Mouse (Mus musculus) lung, embryonic 14.5 days (tissue): ENCODE data around the gene Ptgfrn. TPM values are rescaled to one million over a fixed set of nuclear protein-coding genes. Genes with fewer than 3 reads are reported as not detected.

ENCODE experiments used
- ATAC-seq: fragments of 200-750 bp; cut with Nextera tagmentation; 2 replicates; pipeline ENCODE4 v1.8.0; 2017; ENCODE audit warnings: mild to moderate bottlenecking, moderate TSS enrichment, moderate library complexity; ENCODE audit not compliant: insufficient read depth
- DNase-seq: peaks from one replicate; pipeline ENCODE4 v3.0.0-alpha.2; 2015
- H3K27ac ChIP-seq: fragments of 300-500 bp; sonication (generic); 2 replicates; pipeline ENCODE4 v1.5.1; 2014; ENCODE audit warnings: low read depth, mild to moderate bottlenecking, moderate library complexity
- H3K27me3 ChIP-seq: fragments of 300-500 bp; sonication (generic); 2 replicates; pipeline ENCODE4 v1.6.1; 2014; ENCODE audit warnings: low read length, control low read depth; ENCODE audit not compliant: insufficient read depth
- H3K36me3 ChIP-seq: fragments of 300-500 bp; sonication (generic); 2 replicates; pipeline ENCODE4 v1.6.1; 2014; ENCODE audit warnings: control low read depth; ENCODE audit not compliant: insufficient read depth
- H3K4me1 ChIP-seq: fragments of 300-500 bp; sonication (generic); 2 replicates; pipeline ENCODE4 v1.6.1; 2014; ENCODE audit warnings: antibody characterized with exemption, control low read depth; ENCODE audit not compliant: insufficient read depth
- H3K4me2 ChIP-seq: fragments of 300-500 bp; sonication (generic); 2 replicates; pipeline ENCODE4 v1.6.1; 2014; ENCODE audit warnings: mild to moderate bottlenecking
- H3K4me3 ChIP-seq: fragments of 300-500 bp; sonication (generic); 2 replicates; pipeline ENCODE4 v1.5.1; 2014; ENCODE audit warnings: low read depth, low read length
- H3K9ac ChIP-seq: fragments of 300-500 bp; sonication (generic); 2 replicates; pipeline ENCODE4 v1.6.1; 2014
- H3K9me3 ChIP-seq: fragments of 300-500 bp; sonication (generic); 2 replicates; pipeline ENCODE4 v1.6.1; 2016; ENCODE audit warnings: low read depth, low read length, control low read depth
- CTCF ChIP-seq: IDR thresholded peaks from 2 replicates; pipeline ENCODE4 v1.5.1; 2016; ENCODE audit warnings: antibody characterized with exemption, low read depth
- WGBS: fragments of 180-500 bp; shearing (Covaris S2); extraction: QIAGEN DNeasy Blood & Tissue Kit; methylation state at CpG from one replicate; pipeline ENCODE4 v1.1.7; 2014; 5-methylcytosine and 5-hydroxymethylcytosine counted together
- polyA plus RNA-seq: library from polyadenylated mRNA; unstranded; fragments of >200 nt; fragmentation: Nextera tagmentation; extraction: Ambion mirVana; gene quantifications from 2 replicates; pipeline ENCODE4 v1.2.1, GENCODE M21; 2014

Ptgfrn gene
- polyA plus RNA-seq, 1 experiment from 2014 or later: 7.9 TPM

GRCm38 (mm10) chr3:101044686-101045085 is 65.4 kb downstream of the Ptgfrn start:
- no peaks in the 10 kb centered on the region for H3K9me3 ChIP-seq
- TF ChIP-seq CTCF: no peak
- DNase-seq (no peak), ATAC-seq (no peak)
- no peaks in the 10 kb centered on the region for H3K4me1 ChIP-seq
- WGBS: 64% methylated on average over 6 of the region's 6 CpGs
- no peak overlapping the region for H3K27ac ChIP-seq
- H3K4me2 ChIP-seq: no peak overlapping the region
- H3K4me3 ChIP-seq: no peak overlapping the region
- H3K36me3 ChIP-seq: peaks cover 51% of the 10 kb centered on the region
- H3K27me3 ChIP-seq: no peaks in the 10 kb centered on the region
- no peak overlapping the region for H3K9ac ChIP-seq

DNA sequence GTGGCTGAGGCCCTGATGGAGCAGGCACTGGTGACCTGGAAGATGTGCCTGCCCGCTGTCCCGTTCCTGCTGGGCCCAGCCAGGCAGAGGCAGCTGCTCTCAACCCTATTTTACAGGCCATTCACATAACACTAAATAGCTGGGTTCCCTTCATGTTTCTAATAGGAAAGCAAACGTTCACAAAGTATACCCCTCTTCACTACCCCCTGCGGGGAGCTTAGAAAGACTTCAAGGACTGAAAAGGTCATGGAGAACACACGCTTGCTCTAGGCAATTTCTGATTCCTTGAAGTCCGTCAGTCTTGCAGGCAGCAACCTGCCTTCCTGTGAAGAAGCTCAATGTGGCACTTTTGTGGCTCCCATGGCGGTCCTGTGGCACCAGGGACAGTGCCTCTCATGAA is 68.1 kb downstream of the Ptgfrn start:
- no peak overlapping the region for H3K27ac ChIP-seq

GRCm38 (mm10) chr3:101037984-101038545 is 72.0 kb downstream of the Ptgfrn start:
- no peak for TF ChIP-seq CTCF
- Histone ChIP-seq H3K9ac (no peak overlapping the region), H3K27me3 (no peaks in the 10 kb centered on the region), H3K36me3 (peaks cover 14% of the 10 kb centered on the region), H3K27ac (no peak overlapping the region), H3K4me1 (no peaks in the 10 kb centered on the region), H3K9me3 (no peaks in the 10 kb centered on the region), H3K4me2 (no peak overlapping the region), H3K4me3 (no peak overlapping the region)
- 77% methylated on average over 5 of the region's 5 CpGs for WGBS
- DNase-seq (no peak), ATAC-seq (no peak)

More for the DNA sequence above, 68.1 kb downstream of the Ptgfrn start:
- H3K27me3 ChIP-seq: no peaks in the 10 kb centered on the region
- no peak for TF ChIP-seq CTCF
- no peaks in the 10 kb centered on the region for H3K4me1 ChIP-seq
- peaks cover 39% of the 10 kb centered on the region for H3K36me3 ChIP-seq
- 83% methylated on average over 7 of the region's 7 CpGs for WGBS
- DNase-seq: no peak
- no peak overlapping the region for H3K9ac ChIP-seq
- H3K4me3 ChIP-seq: no peak overlapping the region
- H3K4me2 ChIP-seq: no peak overlapping the region
- no peaks in the 10 kb centered on the region for H3K9me3 ChIP-seq
- no peak for ATAC-seq

DNA sequence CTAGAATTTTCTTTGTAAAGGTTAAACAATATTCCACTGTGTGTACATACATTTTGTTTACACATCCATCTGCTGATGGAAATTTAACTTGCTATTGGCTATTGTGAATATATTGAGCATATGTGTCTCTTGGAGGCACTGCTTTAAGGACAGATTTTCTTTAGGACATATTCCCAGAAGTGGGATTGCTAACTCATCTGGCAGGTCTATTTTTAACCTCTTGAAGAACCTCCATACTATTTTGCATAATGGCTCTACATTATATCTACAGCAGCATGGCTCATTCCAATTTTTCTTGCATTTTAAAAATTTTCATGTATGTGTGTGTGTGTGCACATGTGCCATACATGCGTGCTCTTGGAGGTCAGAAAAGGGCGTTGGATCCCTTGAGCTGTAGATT is 74.1 kb downstream of the Ptgfrn start:
- ATAC-seq: no peak
- DNase-seq: no peak
- no peak overlapping the region for H3K9ac ChIP-seq
- no peak for TF ChIP-seq CTCF
- H3K9me3 ChIP-seq: no peaks in the 10 kb centered on the region
- H3K4me1 ChIP-seq: peaks cover 4% of the 10 kb centered on the region; the same call in 1 of the 2 replicates
- no peak overlapping the region for H3K4me3 ChIP-seq
- WGBS: 96% methylated on average over 2 of the region's 2 CpGs
- no peak overlapping the region for H3K27ac ChIP-seq
- H3K27me3 ChIP-seq: no peaks in the 10 kb centered on the region
- H3K36me3 ChIP-seq: no peaks in the 10 kb centered on the region; the same call in 1 of the 2 replicates
- no peak overlapping the region for H3K4me2 ChIP-seq

- H3K4me1 ChIP-seq: peaks cover 4% of the 10 kb centered on the region; the same call in 1 of the 2 replicates
- TF ChIP-seq CTCF: no peak
- 77% methylated on average over 9 of the region's 9 CpGs for WGBS
- ATAC-seq (no peak), DNase-seq (no peak)
- no peak overlapping the region for H3K9ac ChIP-seq
- H3K9me3 ChIP-seq: no peaks in the 10 kb centered on the region
- no peak overlapping the region for H3K27ac ChIP-seq
- no peak overlapping the region for H3K4me3 ChIP-seq
- no peaks in the 10 kb centered on the region for H3K27me3 ChIP-seq
- no peak overlapping the region for H3K4me2 ChIP-seq
- no peaks in the 10 kb centered on the region for H3K36me3 ChIP-seq
Measured at GRCm38 (mm10) chr3:101034509-101034908, 75.6 kb downstream of the Ptgfrn start.

DNA sequence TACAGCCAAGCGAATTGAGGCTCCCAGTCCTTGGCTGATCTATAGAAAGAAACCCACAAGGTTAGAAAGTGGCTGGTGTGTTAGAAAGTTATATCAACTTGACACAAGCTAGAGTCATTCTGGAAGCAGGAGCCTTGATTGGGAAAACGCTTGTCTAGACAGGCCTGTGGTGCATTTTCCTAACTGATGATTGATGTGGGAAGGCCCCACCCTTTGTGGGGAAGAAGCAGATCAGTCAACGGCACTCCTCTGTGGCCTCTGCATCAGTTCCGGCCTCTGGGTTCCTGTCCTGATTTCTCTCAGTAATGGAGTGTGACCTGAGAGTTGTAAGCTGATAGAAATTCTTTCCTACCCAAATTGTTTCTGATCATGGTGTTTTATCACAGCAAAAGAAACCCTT is 76.4 kb downstream of the Ptgfrn start:
- WGBS: 28% methylated on average over 4 of the region's 4 CpGs
- Histone ChIP-seq H3K36me3 (no peaks in the 10 kb centered on the region), H3K4me2 (no peak overlapping the region), H3K27ac (no peak overlapping the region), H3K4me3 (no peak overlapping the region), H3K9me3 (no peaks in the 10 kb centered on the region), H3K9ac (no peak overlapping the region), H3K27me3 (no peaks in the 10 kb centered on the region), H3K4me1 (peaks cover 4% of the 10 kb centered on the region; the same call in 1 of the 2 replicates)
- no peak for TF ChIP-seq CTCF
- no peak for ATAC-seq
- peak; percentile 18 for DNase-seq

DNA sequence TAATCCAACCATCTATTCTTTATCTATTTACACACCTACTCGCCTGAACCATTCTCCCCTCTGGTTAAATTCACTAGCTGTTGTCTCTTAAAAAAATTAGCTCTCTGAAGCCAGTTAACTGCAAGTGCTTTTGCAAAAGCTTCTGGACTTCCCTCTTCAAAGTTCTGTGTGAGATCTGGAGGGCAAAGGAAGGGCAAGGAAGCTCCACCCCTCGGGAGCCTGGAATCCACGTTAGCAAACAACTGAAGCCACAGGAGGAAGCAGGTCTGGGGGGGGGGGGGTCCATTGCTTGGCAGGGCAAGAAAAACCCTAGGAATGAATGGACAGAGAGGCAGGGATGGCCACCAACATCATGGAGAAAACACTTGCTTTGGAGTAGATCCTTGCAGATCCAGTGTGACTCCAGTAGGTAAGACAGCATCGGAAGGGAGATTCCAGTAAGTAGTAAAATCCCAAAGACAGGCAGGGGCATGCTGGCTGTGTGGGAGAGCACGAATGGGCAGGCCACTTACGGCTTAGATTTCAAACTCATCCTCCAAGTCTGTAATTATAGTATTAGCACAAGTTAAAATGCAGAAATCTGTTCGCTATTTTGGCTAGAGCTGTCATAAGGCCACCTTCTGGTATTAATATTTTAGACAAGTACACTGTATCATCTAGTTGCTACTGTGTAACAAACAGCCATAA is 78.5 kb downstream of the Ptgfrn start:
- WGBS: 42% methylated on average over 7 of the region's 7 CpGs

More for the DNA sequence above, 78.5 kb downstream of the Ptgfrn start:
- no peak overlapping the region for H3K4me2 ChIP-seq
- H3K9me3 ChIP-seq: no peaks in the 10 kb centered on the region
- DNase-seq (peak; percentile 46), ATAC-seq (peak; percentile 41; the same call in 1 of the 2 replicates)
- no peak overlapping the region for H3K4me3 ChIP-seq
- H3K4me1 ChIP-seq: peaks cover 4% of the 10 kb centered on the region; the same call in 1 of the 2 replicates
- H3K36me3 ChIP-seq: no peaks in the 10 kb centered on the region
- TF ChIP-seq CTCF: no peak
- no peak overlapping the region for H3K27ac ChIP-seq
- H3K27me3 ChIP-seq: no peaks in the 10 kb centered on the region
- no peak overlapping the region for H3K9ac ChIP-seq
